Mouse (Mus musculus): Measurements from ENCODE around the gene Ing5.
A peak's percentile ranks its signal among the peaks of the same experiment; 100 is the strongest.

Gene Ing5

DNA sequence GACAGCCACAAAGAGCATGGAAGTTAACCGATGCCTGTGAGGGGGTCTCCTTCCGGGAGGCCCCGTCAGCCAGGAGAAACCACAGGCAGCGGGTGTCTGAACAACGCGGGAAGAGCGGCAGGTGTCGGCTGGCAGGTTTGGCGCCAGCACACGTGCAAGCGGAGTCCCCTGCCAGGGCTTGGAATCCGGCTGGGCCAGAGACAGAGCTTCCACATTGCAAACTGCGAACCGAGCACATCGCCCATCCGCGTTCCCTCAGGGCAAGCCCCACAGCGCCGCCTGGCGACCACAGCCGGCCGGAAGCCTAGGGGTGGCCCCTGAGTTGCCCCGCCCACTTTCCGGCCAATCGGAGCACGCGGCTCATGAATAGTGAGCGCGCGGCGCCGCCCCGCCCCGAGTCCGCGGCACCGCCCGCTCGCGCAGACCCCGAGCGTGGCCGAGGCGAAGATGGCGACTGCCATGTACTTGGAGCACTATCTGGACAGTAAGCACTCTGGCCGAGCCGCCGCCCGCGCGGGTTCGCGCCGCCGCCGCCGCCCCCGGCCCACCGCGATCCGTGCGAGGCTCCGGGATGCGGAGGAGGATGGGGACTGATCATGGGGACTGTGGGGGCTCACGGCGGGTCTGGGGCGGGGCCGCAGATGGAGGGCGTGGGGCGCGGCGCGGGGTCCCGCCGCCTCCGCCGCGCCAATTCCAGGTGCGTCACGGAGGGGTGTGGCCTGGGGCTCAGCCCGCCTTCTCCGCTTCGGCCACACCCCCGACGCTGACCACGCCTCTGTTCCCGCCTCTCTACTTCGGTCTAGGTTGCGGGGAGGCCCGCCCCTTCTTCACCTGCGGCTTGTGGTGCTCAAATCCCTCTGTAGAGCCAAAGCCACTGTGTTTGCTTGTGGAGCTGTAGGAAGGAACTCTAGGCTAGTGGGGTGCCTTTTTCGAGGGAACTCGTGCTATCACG lies at the start of gene Ing5:
Gene Ing5, plus strand, starts transcription at position 410 of the 952 bp plus-strand sequence.
- peak; percentile 96 for DNase-seq (ENCODE audit: low read depth, low spot score)

DNA sequence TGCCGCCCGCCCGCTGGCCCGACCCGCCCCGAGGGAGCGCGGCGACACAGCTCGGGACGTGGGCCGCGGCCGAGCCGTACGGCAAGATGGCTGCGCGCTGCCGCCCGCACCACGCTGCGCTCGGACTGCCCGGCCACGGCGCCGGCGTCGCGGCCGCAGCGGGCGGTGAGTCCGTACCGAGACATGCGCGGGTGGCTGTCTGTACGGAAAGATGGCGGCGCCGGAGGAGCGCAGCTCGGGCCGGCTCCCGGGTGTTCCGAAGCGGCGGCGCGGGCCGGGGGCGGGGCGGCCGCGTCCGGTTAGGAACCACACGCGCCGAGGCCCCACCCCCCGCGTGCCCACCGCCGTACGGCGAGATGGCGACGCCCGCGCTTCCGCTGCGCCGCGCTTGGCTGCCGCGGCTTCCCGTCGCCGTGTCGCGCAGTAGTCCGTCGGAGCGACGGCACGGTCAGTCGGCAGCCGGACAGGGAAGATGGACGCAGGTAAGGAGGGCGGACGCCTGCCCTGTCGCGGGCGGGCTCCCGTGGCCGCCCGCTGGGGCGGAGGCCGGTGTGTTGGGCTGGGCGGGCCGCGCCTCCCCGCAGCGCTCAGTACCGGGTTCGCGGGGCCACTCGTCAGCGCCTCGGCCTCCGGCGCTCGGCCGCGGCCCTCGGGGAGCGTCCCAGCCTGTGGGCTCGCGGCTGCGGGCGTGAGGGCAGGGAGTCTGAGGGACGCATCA lies 49.0 kb upstream of the Ing5 start, which contains the start of gene Thap4:
Gene Thap4, minus strand, starts transcription at position 292 of the 718 bp plus-strand sequence.
- DNase-seq (ENCODE audit: low read depth, low spot score) = peak; percentile 65

DNA sequence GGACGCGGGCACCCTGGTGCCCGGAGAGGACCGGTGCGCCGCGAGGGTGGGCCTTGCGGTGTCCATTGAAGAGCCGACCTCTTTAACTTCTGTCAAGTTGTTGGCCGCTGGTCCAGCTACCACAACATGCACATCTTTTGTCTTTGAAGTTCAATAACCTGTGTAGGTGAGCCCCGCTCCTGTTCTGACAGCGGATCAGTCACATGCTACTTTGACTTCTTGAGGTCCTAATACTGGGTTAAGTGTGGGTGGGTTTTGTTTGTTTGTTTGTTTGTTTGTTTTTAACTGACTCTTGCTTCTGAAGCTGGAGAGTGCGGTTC lies 48.5 kb upstream of the Ing5 start:
- no peak for DNase-seq (ENCODE audit: low read depth, low spot score)

DNA sequence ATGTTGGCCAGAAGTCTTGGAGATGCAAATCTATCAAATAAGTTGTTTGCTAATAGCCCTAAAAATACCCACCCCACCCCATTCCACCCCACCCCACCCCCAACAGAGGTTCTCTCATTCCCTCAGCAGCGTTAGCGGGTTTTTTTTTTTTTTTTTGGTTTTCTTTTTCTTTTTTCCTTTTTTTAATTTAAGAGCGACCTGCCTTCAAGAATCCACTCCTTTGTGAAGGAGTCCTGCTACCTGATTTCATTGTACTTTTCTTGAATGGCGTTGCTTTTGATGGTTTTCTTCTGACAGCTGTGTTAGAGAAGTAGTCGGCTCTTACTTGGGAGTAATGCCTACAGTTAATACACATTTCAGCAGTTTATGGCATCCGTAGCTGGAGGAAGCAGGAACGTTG lies 48.1 kb upstream of the Ing5 start:
- no peak for DNase-seq (ENCODE audit: low read depth, low spot score)

DNA sequence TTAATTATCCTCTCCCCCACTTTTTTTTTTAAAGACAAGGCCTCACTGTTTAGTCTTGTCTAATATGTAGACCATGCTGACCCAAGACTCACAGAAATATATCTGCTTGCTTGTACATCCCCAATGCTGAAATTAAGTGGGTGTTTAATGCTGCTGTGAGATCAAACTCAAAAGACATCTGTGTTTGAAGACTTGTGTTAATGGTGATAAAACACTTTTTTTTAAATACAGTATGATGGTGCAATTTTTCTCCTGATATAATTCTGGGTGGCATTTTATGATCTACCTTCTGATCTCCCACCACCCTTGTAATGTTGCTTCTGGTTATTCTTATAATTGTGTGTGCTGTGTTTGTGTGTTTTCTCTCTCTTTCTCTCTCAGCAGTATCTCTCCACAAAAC lies 47.6 kb upstream of the Ing5 start:
- DNase-seq (ENCODE audit: low read depth, low spot score) = no peak

DNA sequence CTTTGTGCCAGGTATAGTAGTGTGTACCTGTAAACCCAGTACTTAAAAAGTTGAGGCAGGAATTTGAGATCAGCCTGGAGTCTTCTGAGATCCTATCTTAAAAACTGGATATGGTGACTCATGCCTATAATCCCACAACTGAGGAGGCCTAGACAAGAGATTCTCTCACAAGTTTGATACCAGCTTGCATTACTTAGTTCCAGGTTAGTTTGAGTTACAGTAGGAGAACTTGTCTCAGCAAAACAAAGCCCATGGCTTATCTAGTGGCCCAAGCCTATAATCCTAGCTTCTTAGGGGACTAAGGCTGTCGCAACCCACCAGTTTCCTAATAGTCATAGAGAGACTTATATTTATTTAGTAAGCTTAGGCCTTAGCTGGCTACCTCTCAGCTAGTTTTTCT lies 43.7 kb upstream of the Ing5 start:
- no peak for DNase-seq (ENCODE audit: low read depth, low spot score)

DNA sequence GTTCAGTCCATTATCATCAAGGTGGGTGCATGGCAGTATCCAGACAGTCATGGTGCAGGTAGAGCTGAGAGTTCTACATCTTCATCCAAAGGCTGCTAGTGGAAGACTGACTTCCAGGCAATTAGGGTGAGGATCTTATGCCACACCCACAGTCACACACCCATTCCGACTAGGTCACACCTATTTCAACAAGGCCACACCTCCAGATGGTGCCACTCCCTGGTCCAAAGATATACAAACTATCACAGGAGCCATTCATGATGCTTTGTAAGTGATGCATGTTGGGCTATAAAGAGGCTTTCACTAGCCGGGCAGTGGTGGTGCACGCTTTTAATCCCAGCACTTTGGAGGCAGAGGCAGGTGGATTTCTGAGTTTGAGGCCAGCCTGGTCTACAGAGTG lies 40.2 kb upstream of the Ing5 start:
- peak; percentile 61 for DNase-seq (ENCODE audit: low read depth, low spot score)

DNA sequence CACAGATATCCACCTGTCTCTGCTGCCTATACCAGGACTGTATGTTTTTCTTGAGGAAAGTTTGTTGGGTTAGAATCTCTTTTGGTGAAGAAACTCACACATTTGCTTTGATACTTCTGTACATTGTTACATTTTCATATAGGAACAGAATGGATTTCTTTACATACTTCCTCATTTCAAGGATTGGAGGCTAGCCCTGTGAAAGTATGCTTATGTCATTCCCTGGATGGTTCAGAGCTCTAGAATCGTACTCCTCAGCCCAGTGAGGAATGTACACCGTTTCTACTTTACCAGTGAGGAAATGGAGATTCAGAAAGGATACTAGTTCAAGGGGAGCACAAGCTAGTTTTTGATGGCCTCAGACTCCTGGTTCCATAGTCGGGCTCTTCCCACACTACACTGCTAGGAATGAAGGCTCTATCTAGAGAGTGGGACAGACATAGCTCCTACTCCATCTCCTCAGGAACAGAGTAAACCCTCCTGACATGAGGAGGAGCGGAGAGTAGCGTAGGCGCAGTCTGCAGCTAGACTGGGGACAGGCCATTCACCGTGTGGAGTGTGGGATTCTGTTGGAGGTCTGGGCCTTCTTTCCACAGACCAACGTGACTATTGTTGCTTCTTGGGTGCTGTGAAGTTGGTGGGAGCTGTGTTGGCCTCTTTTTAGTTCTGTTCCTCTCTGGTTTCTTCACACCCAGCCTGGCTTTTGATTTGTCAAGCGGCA lies 38.7 kb upstream of the Ing5 start:
- no peak for DNase-seq (ENCODE audit: low read depth, low spot score)

DNA sequence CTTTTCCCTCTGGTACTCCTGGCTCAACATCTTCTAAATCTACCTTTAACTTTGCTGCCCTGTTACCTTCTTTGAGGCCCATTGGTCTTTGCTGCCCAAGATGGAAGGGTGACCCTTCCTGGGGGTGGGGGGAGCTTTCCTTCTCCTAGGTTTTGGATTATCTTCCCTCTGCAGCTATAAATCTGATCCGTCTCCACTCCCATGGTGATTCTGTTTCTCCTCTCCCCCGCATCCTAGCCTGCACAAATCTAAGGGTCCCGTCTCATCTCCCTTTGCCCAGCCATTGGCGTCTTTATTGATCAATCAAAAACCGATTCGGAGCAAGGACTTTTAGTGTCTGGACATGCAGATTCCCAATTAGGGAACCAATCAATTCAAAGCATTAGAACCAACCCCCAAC lies 36.2 kb upstream of the Ing5 start:
- no peak for DNase-seq (ENCODE audit: low read depth, low spot score)

DNA sequence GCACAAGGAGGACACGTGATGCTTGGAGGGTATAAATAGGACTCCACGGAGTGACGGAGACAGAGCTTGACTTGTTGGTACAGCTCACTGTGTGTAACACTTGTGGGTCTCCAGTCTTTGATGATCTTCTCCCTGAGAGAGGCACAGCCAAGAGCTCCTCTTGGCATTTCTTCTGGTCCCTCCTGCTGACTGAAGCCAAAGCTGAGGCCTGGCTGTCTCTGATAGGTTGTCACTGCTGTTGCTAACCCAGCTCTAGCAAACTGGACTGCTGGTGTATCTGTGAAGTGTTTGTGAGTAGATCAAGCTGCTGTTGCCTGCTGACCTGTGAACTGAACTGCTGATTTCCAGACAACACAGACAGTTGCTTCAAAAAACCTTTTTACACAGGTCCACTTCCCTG lies 33.9 kb upstream of the Ing5 start:
- no peak for DNase-seq (ENCODE audit: low read depth, low spot score)

DNA sequence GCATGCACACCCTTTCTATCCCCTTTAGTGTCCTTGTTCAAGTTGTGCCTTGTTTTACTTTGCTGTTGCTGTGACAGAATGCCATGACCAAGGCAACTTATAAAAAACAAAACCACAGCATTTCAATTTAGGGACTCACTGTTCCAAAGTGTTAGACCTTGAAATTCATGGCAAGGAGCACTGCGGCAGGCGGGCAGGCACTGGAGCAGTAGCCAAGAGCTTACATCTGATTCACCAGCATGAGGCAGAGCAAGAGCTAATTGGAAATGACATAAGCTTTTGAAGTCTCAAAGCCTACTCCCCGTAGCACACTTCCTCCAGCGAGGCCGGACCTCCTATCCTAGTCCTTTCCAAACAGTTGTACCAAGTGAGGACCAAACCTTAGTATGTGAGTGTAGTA lies 27.1 kb upstream of the Ing5 start:
- DNase-seq (ENCODE audit: low read depth, low spot score) = no peak

DNA sequence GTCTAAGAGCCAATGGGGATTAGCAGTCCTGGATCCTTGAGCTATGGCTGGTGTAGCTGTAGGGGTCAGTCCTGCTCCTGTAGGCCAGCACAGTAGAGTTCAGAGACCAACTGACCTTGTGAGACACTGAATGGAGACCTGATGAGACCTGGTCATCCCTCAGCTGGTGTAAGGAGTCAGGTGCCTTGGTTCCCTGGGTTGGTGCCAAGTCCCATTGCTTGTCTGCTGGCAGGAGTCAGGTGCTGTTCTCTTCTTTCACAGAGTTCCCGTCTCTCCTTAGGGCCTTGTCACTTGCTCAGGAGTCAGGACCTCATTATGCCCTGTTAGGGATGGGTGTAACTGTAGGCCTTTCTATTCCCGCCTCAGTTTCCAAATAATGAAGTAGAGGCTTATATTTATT lies 16.9 kb upstream of the Ing5 start:
- no peak for DNase-seq (ENCODE audit: low read depth, low spot score)

DNA sequence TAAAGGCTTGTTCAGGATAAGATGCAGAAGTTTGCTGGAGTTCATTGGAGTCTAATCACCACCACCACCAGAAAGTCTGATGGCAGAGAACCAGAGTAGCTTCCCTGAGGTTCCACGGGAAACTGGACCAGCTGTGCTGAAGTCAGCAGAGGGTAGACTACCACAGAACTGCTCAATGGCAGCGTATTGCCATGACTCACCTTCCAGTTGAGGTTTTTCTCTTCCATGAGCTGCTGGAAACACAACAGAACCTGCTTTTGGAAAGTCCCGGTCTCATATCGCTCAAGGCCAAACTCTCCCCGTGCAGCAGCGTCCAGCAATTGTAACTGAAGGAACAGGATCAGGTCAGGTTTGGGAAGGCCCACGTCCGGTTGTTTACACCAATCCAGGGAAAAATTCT lies 9.2 kb upstream of the Ing5 start:
- no peak for DNase-seq (ENCODE audit: low read depth, low spot score)

DNA sequence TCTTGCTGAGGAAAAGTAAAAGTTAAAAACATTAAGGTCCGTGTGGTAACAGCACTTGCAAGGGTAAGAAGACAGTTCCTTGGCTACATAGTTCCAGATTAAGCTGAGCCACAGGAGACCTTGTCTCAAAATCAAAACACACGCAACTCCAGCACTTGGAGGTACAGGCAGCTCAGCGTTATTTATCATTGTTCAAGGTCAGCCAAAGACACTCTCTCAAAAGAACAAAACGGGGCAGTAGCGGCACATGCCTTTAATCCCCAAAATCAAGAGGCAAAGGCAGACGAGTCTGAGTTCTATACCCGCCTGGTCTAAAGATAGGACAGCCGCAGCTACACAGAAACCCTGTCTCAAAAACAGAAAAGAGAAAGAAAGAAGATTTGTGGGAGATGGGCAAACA lies 7.9 kb upstream of the Ing5 start:
- DNase-seq (ENCODE audit: low read depth, low spot score) = no peak

DNA sequence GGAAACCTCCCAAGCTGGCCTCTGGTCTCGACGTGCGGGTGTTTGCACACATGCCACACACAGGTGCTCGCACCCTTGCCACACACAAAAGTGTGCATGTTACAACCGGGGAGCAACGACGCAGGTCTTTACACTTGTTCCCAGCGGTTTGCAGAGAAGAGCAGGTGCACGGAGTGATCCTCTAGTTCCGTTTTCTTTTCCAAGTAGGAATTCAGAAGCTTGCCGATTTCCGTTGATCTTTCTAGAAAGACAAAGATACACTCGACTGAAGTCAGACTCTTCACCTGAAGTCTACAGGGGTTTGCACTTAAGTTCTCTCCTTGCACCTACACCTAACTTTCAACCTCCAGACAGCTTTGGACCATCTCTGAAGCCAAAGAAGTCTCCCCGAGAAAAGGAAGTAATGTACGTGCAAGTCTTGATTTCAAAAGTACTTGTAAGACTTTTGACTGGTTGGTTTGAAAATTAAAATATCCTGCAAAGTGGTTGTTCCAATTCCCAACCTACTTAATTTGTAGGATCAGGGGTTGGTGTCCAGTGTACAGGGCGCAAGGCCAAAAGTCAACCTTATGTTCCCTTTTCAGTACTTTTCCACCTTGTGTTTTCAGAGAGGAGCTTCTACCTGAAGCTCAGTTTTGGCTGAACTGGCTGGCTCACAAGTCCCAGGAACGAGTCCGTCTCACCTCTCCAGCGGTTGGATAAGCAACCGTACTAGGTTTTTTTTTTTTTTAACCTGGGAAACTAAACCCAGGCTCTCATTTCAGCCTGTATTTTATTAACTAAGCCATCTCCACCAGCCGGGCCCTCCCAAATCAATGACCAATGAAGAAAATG lies 2.9 kb upstream of the Ing5 start:
- no peak for DNase-seq (ENCODE audit: low read depth, low spot score)

DNA sequence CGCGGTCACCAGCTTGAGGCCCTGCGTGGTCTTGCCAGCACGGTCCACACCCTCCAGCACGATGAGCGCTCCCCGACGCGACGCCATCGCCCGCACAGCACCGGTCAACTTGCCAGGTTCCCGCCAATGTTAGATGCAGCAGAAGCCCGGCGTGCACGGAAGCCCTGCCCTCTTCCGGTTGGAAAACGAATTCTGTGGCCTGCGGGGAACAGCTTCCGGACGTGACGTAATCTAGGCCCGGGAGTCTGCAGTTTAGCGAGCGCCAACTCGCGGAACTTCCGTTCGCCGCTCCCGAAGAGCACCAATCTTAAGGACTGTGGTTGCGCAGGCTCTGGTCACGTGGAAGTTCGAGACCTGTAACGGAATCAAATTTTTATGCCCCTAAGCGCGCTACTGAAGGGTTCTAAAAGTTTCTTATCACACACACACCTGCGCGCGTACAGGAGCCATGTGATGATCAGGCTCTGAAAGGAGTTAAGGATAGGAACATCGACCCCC lies 2.0 kb upstream of the Ing5 start, which contains the start of gene Dtymk:
Gene Dtymk, minus strand, starts transcription at position 194 of the 498 bp plus-strand sequence.
- peak; percentile 87 for DNase-seq (ENCODE audit: low read depth, low spot score)

DNA sequence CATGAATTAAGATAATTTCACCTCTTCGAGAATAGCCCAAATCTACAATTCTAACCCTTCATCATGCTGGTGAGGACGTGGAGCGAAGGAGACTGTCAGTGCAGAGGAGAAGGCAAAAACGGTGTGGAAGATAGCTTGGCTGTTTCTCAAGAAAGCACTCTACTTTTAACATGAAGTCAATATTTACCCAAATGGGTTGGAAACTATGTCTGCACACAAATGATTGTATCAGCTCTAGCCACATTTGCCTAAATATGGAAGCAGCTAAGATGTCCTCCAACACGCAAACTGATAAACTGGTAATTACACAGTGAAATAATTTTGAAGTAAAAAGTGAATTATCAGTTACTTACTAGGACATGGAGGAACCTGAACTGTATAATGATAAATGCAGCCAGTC lies 994 bp upstream of the Ing5 start:
- no peak for DNase-seq (ENCODE audit: low read depth, low spot score)

DNA sequence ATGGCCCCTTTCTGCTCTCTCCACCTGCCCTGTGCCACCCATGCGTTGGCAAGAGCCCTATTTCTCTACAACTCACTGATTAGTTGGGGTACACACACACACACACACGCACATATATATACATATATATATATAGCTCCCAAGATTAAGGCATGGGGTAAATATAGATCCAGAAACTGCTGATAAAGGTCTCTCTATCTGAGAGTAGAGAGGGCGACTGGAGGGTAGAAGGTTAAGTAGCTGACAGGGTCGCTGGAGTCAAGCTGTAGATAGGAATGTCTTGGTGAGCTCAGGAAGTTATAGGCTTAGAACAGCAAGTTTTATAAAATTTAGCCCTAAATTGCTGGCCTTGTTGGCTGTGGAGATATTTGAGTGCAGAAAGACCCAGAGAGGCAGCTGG lies 1.1 kb downstream of the Ing5 start:
- DNase-seq (ENCODE audit: low read depth, low spot score) = no peak

DNA sequence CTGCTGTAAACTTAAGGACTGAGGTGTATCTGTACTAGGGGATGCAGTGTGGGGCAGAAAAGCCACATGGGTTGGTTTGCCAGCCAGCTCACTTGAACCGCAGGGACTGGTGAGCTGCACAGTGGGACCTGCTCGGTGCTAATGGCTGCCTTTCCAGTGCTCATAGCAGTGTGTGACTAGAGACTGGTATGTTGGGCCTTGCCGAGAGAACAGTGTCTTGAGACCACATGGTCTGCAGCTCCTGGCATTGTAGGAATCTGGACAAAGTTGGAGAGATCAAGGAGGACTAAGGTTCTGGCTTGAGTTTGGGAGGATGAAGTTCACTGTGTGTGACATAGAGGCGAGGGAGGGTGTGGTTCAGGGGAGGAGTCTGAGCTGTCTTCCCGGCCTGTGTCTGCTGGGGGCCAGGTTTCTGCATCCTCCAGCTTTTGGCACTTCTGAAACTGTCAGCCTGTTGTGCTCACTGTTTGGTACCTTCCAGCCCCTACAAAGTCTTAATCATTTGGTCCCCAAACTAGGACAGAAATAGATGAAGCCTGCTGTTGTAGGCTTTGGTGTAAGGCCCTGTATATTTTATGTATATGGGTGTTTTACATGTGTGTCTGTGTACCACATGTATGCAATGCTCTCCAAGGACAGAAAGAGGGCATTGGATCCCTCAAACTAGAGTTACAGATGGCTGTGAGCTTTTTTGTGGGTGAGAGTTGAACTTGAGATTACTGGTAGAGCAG lies 1.6 kb downstream of the Ing5 start:
- DNase-seq (ENCODE audit: low read depth, low spot score) = peak; percentile 56

DNA sequence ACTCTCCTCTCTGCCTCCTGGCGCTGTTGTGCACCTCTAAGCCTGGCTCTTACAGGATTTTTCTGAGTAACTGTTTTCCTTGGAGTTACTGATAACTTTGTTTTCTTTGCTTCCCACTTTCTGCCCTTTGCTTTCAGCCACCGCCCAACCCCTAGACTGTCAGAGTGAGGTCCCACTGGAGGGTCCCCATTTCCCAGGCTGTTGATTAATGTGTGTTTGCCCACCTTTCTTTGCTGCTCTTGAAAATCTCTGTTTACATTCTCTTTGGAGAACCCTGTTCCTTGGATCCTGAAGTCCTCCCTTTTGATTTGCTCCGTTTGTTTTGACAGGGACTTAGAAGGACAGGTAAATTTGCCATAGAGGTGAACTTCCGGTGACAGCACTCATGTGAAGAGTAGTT lies 5.1 kb downstream of the Ing5 start:
- no peak for DNase-seq (ENCODE audit: low read depth, low spot score)

DNA sequence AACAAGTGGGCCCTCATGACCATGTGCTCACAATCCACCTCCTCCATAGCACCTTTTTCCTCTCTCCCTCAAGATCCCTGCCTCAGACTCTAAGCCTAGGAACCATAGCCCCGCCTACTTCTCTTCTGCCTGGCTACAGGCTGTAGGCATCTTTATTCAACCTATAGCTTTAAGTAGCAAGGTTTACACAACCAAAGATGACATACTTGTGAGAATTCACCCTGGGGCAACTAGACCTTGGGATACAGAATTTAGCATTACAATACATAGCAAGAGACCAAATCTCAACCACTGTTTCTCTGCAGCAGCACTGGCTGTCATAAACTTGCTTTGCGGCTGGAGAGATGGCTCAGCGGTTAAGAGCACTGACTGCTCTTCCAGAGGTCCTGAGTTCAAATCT lies 6.2 kb downstream of the Ing5 start:
- DNase-seq (ENCODE audit: low read depth, low spot score) = no peak
